Mouse (Mus musculus): ENCODE results near the gene Cntn5.

- TF ChIP-seq MYOG (IDR thresholded peaks at IDR 0.05; ENCODE audit: control insufficient read depth, extremely low read depth, insufficient read length) (no peak), CTCF (IDR thresholded peaks at IDR 0.05; ENCODE audit: control insufficient read depth, insufficient read depth, insufficient read length) (no peak), USF1 (IDR thresholded peaks at IDR 0.05; ENCODE audit: low read depth) (no peak), CEBPB (IDR thresholded peaks at IDR 0.05; ENCODE audit: low read depth) (no peak), MAX (IDR thresholded peaks at IDR 0.05) (no peak), MYOD1 (IDR thresholded peaks at IDR 0.05; ENCODE audit: control insufficient read depth, insufficient read length, low read depth) (no peak), FOSL1 (IDR thresholded peaks at IDR 0.05; ENCODE audit: insufficient read depth, low read length, poor library complexity, severe bottlenecking) (no peak)
Measured at GRCm38 (mm10) chr9:10873881-10874280, 30.7 kb downstream of the Cntn5 start.

Measured in C2C12 (cell line).